Mouse (Mus musculus) intestine, postnatal 0 days (tissue): Measurements from ENCODE around the gene Arhgap31. TPM values are rescaled to one million over a fixed set of nuclear protein-coding genes. Genes with fewer than 3 reads are reported as not detected.

Experiments
- ATAC-seq: fragments of 200-750 bp; cut with Nextera tagmentation; 2 replicates; pipeline ENCODE4 v1.8.0; 2017; ENCODE audit warnings: mild to moderate bottlenecking, moderate TSS enrichment, moderate library complexity
- H3K27ac ChIP-seq: fragments of 300-500 bp; sonication (generic); 2 replicates; pipeline ENCODE4 v1.5.1; 2014; ENCODE audit warnings: mild to moderate bottlenecking, low read depth, low read length, moderate library complexity
- H3K27me3 ChIP-seq: fragments of 300-500 bp; sonication (generic); replicated peaks from 2 replicates; pipeline ENCODE4 v1.6.1; 2014; ENCODE audit warnings: low read length, mixed read lengths; ENCODE audit not compliant: control insufficient read depth, insufficient read depth
- H3K36me3 ChIP-seq: fragments of 300-500 bp; sonication (generic); 2 replicates; pipeline ENCODE4 v1.6.1; 2014; ENCODE audit warnings: mild to moderate bottlenecking, moderate library complexity; ENCODE audit not compliant: control insufficient read depth, insufficient read depth
- H3K4me1 ChIP-seq: fragments of 300-500 bp; sonication (generic); replicated peaks from 2 replicates; pipeline ENCODE4 v1.6.1; 2014; ENCODE audit warnings: antibody characterized with exemption, low read length, mixed read lengths; ENCODE audit not compliant: control insufficient read depth, insufficient read depth
- H3K4me2 ChIP-seq: fragments of 300-500 bp; sonication (generic); replicated peaks from 2 replicates; pipeline ENCODE4 v1.6.1; 2014; ENCODE audit warnings: low read depth, mild to moderate bottlenecking, moderate library complexity
- H3K4me3 ChIP-seq: fragments of 300-500 bp; sonication (generic); 2 replicates; pipeline ENCODE4 v1.5.1; 2014; ENCODE audit warnings: low read depth, low read length
- H3K9ac ChIP-seq: fragments of 300-500 bp; sonication (generic); 2 replicates; pipeline ENCODE4 v1.6.1; 2014; ENCODE audit warnings: mild to moderate bottlenecking, low read depth, low read length
- H3K9me3 ChIP-seq: fragments of 300-500 bp; sonication (generic); 2 replicates; pipeline ENCODE4 v1.6.1; 2016; ENCODE audit warnings: mixed run types; ENCODE audit not compliant: control insufficient read depth
- CTCF ChIP-seq: sonication (generic); IDR thresholded peaks from 2 replicates; pipeline ENCODE4 v1.5.1; 2016; ENCODE audit warnings: low read depth, mild to moderate bottlenecking, control low read depth, antibody characterized with exemption, moderate library complexity
- WGBS: fragments of 180-500 bp; shearing (Covaris S2); extraction: QIAGEN DNeasy Blood & Tissue Kit; methylation state at CpG from one replicate; pipeline ENCODE4 v1.1.7; 2014; 5-methylcytosine and 5-hydroxymethylcytosine counted together
- polyA plus RNA-seq: library from polyadenylated mRNA; unstranded; fragments of >200 nt; fragmentation: Nextera tagmentation; extraction: Ambion mirVana; gene quantifications from 2 replicates; pipeline ENCODE4 v1.2.1, GENCODE M21; 2015

The Arhgap31 gene
- polyA plus RNA-seq, 1 experiment from 2014 or later = 2.8 TPM

DNA sequence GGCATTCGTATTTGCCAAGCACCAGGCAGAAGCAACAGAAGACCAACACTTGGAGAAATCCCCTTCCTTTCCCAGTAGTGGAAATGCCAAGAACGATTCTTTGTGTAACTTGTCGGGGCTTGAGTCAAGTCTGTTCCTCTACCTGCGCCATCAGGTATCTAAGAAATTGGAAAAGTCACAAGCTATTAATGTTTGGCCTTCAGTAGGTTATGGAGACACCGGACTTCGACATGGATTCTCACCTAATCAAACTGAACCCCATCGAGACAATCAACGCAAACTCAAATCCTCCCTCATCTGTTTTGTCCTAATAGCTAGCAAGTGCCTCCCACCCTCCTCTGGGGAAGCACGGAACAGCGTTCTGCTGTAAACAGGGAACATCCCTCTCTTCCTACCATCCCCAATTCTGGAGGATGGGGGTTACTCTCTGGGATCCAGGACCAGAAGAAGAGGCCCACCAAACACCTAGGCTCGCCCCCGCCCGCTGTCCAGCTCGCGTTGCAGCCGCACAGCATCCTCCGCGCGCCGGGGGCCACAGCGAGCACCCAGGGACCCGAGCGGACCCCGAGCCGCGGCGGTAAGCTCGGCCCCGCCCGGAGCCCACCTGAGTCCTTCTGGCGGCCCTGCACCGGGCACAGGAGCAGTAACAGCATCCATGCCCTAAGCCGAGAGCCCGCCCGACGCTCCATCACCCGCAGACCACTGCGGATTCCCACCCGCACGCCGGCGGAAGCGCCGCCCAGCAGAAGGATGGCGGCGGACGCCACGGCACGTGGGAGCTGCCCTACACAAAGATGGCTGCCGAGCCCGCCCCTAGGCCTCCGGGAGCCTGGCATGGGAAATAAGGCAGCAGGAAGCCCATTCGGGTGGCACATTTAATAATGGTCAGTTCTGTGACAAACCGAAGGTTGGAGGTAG is 163.3 kb downstream of the Arhgap31 start, which contains the start of gene Poglut1:
Gene Poglut1 (minus strand): TSS at position 780 of the 918 bp plus-strand sequence.
- 0 out of 2 replicates have a peak, but pooled peaks have one; percentile 5 for TF ChIP-seq CTCF
- H3K9ac ChIP-seq = peak within 1 kb of the TSS; percentile 66
- no peaks in the 10 kb centered on the region for H3K9me3 ChIP-seq
- peak within 1 kb of the TSS; percentile 97 for H3K4me2 ChIP-seq
- no peak within 1 kb of the TSS for H3K27ac ChIP-seq
- peaks cover 3% of the 10 kb centered on the region; the same call in 1 of the 2 replicates for H3K27me3 ChIP-seq
- ATAC-seq = peak; percentile 81
- H3K4me1 ChIP-seq = peaks cover 6% of the 10 kb centered on the region
- 2% methylated on average over 54 of the region's 54 CpGs for WGBS
- peak within 1 kb of the TSS; percentile 80 for H3K4me3 ChIP-seq
- H3K36me3 ChIP-seq = peaks cover 4% of the 10 kb centered on the region; the same call in 1 of the 2 replicates

Other genes starting within 250 kb of the Arhgap31 start
- gene Timmdc1, start 190.6 kb downstream of the Arhgap31 start, polyA plus RNA-seq = 11.8 and 13.8 TPM in 2 replicates
- gene Poglut1, start 163.0 kb downstream of the Arhgap31 start, polyA plus RNA-seq = 11.3 and 12.3 TPM in 2 replicates
- 28.4 and 29.3 TPM in 2 replicates for gene Tmem39a, start 154.6 kb downstream of the Arhgap31 start, polyA plus RNA-seq
- 21.2 and 23.5 TPM in 2 replicates for gene B4galt4, start 29.0 kb upstream of the Arhgap31 start, polyA plus RNA-seq
- gene Upk1b, start 87.1 kb upstream of the Arhgap31 start, polyA plus RNA-seq = 12.3 and 12.7 TPM in 2 replicates
- gene 4930435E12Rik, start 115.5 kb upstream of the Arhgap31 start, polyA plus RNA-seq = not detected in 2 replicates
- 1.2 and 1.6 TPM in 2 replicates for gene Igsf11, start 179.4 kb upstream of the Arhgap31 start, polyA plus RNA-seq